Mouse (Mus musculus) cerebral cortex, adult 2 months (tissue): ENCODE data around the gene Rplp2.

Experiments used
- WGBS: fragments of 180-500 bp; shearing (Covaris S2); methylation state at CpG from one replicate; pipeline ENCODE4 v1.1.7; 2018; 5-methylcytosine and 5-hydroxymethylcytosine counted together

Gene Rplp2

DNA sequence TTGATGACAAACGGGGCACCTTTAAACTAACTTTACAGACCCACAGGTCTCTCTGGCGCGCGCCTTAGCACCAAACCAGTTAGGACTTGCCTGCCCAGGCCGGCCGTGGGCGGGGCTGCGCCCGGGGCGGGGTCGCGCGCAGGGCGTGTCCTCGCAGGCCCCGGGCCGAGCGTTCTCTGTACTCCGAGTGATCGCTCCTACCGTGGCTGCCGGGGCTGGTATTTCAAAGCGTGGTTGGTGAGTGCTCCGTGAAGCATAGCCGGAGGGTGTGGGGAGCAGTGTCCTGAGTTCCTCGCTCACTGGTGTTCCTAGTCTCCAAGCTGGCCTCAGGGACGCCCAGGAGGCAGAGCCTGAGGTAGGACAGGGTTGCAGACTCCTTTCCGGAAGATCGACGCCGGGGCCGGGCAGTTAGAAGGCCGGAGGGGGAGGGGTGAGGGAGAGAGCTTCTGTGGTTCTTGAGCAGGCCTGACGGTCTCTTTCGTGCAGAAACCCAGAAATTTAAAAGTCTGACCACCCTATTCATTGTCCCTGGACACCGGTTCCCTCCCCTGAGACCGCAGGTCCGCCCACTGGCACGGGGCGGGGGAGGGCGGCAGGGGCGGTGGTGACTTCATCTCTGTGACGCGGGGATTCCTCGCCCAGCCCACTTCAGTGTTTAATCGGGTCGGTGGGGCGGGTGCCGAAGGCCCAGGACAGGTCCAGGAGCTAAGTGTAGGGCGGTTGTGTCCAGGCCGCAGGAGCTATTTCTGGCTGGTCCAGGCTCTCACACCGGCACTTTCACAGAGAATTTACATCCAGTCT is 20.3 kb downstream of the Rplp2 start, which contains the start of gene Cd151:
Gene Cd151 (plus strand): TSS at position 163 of the 801 bp plus-strand sequence.
- 3% methylated on average over 52 of the region's 52 CpGs for WGBS

DNA sequence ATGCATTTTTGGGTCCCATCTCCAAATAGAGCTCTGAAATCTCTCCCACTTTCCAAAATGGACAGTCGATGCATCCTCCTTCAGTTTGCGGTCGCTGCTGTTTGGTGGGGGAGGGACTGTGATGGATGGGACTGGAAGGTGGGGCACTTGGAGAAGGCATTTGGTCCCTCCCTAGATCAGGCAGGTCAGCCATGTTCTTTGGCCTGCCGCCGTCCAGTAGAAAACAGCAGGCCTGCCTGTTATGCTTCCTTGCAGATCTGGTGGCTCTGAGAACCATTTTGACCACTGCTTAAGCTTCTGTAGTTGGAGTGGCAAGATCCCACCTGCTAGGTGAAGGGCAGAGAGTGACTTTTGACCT is 21.0 kb downstream of the Rplp2 start:
- 34% methylated on average over 5 of the region's 5 CpGs for WGBS

DNA sequence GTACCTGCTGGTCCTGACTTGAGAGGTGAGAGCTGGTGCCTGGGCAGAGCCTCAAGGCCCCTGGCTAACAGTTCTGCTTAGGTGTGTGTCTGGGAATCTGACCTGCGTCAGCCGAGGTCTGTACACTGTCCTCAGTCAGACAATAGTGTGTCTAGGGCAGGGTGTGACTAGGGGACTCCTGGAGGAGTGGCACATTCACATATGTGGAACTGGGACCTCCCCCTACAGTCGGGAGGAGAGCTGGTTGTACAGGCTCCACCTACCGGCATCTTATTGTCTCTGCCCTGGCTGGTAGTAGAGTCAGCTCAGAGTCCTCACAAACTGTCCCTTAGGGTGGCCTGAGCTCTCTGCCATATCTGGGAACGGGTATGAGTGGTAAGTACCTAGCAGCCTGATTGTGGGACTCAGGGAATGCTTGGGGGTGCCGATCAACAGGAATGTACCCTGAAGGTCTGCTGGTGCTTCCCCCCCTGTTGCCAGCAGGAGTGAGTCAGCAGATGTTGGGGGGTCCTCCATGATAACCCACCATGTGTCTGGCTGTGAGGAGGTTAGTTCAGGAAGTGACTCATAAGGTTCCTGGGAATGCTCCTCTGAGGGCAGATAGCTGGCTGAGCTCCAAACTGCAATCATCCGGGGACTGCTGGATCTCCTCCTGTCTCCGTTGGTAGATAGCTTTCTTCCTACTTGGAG is 21.5 kb downstream of the Rplp2 start:
- 8% methylated on average over 8 of the region's 8 CpGs for WGBS

DNA sequence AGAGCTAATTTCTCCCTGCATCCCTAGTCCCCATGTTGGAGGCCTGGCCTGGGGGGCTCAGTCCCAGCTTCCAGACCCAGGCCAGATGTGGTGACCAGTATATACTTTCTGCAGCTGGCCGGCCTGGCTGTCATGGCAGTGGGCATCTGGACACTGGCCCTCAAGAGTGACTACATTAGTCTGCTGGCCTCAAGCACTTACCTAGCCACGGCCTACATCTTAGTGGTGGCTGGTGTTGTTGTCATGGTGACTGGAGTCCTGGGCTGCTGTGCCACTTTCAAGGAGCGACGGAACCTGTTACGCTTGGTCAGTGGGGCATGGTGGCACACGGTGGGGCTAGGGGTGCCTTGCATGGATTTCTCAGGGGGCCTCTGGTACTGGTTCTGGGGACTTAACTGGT is 22.2 kb downstream of the Rplp2 start:
- 75% methylated on average over 6 of the region's 6 CpGs for WGBS

DNA sequence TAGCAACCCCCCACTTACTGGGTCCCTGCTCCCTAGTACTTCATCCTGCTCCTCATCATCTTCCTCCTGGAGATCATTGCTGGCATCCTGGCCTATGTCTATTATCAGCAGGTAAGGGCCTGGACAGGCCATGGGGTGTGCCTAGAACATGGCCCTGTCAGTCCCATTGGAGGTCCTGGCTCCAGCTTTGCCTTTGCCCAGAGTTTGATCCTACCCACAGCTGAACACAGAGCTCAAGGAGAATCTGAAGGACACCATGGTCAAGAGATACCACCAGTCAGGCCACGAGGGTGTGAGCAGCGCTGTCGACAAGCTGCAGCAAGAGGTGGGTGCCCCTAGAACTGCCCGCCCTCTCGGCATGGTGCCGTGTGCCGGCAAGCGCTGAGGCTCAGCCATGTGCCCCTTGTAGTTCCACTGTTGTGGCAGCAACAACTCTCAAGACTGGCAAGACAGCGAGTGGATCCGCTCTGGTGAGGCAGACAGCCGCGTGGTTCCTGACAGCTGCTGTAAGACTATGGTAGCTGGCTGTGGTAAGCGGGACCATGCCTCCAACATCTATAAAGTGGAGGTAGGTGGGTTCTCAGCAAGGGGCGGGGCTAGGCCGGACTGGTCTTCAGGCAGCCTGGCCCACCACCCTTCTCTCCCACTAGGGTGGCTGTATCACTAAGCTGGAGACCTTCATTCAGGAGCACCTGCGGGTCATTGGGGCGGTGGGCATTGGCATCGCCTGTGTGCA is 22.9 kb downstream of the Rplp2 start:
- WGBS = 91% methylated on average over 18 of the region's 18 CpGs

DNA sequence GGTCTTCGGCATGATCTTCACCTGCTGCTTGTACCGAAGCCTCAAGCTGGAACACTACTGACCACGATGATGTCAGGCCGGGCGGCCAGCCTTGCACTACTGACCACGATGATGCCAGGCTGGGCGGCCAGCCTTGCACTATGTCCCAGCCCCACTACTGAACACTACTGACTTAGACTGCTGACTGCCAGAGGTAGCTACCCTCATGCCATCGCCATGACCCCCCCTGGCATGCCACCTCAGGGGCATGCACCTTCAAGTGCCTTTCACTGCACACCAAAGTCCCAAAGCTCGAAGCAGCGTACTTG is 23.4 kb downstream of the Rplp2 start:
- 89% methylated on average over 10 of the region's 10 CpGs for WGBS

DNA sequence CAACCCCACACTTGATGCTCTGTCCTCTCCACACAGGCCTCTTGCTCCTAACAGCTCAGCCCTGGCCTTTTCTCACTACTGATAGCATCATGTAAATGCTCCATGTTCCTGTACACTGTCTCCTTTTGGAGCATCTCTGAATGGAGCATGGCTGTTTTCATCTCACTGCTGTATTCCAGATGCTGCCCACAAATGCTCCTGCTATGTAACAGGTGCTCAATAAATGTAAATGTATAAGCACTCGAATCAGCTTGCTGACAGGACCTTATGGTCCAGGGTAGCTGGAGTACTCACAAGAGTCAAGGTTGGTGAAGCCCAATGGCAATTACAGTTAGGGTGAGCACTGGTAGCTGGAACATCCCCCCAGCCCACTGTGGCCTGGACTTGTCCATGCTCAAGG is 24.1 kb downstream of the Rplp2 start:
- WGBS = 74% methylated on average over 1 of the region's 1 CpGs

DNA sequence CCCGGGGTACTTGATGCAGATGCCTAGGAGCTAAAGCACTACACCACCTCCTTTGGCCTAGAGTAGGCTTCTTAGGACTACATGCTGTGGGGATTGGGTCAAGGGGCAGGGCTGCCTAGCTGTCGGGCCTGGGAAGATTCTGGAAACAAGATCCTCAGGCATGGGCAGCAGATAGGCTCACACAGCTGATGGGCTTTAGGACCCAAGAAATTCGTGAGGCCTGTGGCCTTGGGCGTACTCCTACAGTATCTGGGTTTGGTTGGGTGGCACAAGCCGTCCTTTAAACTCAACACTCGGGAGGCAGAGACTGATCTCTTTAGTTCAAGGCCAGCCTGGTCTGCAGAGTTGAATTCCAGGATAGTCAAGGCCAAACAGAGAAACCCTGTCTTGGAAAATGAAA is 25.1 kb downstream of the Rplp2 start:
- WGBS = 80% methylated on average over 6 of the region's 6 CpGs

DNA sequence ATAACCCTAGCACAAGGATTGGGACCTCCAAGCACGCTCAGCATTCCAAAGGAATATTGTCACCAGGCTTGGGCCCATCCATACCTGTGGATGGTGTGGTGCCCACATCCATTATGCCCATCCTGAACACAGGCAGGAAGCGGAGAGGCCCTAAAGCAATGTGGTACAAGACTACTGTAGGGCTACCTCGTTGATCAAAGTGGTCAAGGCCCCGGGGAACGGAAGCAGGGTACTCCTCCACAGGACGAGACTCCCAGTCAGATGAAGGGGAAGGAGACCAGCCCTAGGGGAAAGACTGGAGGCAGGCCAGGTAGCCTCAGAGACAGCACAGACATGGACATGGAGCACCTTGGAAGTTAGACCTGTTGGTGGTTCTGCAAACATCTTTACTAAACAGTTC is 25.6 kb downstream of the Rplp2 start:
- WGBS = 84% methylated on average over 6 of the region's 6 CpGs

DNA sequence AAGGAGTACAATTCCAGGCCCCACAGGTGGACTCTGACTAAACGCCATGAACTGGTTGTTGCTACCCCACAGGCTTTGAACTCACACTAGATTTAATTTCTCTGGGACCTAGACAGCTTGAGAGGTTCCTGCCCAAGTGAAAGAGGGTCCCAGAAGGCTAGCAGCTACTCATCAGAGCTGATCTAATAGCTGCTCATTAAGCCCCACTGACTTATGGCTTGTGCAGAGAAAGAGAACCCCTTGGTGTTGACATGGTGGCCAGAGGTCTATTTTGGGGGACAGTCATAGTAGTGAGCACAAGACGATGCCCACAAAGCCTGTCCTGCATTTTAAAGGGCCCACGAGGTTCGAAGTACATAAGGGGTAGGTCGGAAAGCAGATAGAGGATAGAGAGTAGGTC is 27.0 kb downstream of the Rplp2 start:
- 8% methylated on average over 5 of the region's 5 CpGs for WGBS

DNA sequence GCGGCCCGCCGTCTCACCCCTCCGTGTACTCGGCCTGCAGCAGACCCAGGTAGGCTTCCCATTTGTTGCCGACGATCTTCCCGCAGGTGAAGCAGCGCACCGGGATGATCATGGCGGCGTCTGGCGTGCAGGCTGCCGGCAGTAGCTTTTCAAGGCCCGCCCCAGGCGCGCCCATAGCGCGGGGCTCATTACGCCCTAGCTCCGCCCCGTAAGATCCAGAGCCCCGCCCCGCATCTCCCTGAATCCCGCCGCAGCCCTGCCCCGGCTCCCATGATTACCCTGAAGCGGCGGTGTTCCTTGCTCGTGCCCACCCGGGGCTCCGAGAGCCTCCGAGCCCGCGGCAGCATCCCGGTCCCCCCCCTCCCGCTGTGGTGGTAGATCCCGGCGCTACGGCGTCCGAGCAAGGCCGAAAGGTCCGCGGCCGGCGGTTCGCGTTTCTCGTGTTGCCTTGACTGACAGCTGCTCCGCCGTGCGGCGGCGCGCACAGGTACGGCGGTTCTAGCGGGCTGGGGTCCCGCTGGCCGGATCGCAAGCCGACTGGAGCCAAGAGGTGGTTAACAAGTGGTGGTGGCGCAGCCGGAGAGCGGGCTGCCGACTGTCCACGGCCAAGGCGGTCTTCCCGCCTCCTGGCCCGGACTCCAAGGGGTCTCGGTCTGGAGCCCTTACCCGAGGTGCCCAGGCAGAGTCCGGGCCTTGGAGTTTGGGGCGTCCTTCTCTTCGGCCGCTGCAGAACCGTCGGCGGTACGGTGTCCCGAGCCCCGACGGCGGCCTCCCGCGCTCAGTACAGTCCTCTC is 28.0 kb downstream of the Rplp2 start, which contains the start of the genes Polr2l and Tspan4:
Gene Polr2l (minus strand): TSS at position 122 of the 794 bp plus-strand sequence.
Gene Tspan4 (plus strand): TSS at position 230 of the 794 bp plus-strand sequence.
- 1% methylated on average over 87 of the region's 87 CpGs for WGBS

DNA sequence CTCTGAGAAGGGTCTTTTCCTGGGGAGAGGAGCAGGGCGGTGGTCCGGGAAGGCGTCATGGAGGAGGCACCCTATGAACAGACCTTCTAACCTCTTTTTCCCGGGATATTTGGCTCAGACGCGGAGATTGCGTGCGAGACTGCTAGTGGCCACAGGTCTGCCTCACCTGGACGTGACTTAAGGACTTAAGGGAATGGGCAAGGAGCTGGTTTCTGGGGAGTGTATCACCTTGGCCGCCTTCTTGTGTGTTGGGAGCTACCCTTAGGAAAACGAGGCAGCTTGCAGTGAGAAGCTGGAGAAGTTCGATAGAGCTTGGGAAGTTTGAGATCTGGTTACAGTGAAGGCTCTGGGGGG is 28.6 kb downstream of the Rplp2 start:
- WGBS = 3% methylated on average over 12 of the region's 12 CpGs

DNA sequence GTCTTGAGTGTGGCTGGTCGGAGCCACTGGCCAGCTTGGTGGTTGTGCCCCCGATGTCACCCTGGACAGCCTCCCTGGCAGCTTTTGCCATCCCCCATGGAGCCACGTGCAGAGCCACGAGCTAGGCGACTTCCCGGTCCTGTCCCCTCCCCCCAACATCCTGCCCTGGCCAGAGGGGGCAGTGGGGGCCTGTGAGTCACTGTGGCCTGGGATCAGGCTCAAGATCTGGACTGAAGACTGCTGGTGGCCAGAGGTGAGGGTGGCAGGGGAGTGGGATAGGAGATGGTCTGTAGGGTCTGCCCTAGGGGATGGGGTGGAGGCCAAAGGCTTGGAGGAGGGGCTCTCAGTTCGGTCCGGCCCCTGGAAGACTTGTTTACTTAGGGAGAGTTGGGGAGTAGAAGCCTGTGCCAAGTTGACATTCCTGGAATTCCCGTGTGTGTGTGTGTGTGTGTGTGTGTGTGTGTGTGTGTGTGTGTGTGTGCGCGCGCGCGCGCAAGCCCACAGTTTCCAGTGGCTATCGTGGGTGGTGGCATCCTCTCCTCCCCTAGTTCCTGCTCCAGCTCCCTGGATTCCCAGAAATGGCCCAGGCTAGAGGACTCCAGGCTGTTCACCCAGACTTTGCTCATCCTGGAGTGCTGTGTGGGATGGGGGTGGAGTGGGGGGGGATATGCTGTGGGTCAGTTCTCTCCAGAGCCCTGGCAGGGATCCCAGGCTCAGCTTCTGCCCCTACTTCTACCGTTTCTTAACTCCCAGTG is 29.2 kb downstream of the Rplp2 start:
- WGBS = 3% methylated on average over 17 of the region's 17 CpGs

DNA sequence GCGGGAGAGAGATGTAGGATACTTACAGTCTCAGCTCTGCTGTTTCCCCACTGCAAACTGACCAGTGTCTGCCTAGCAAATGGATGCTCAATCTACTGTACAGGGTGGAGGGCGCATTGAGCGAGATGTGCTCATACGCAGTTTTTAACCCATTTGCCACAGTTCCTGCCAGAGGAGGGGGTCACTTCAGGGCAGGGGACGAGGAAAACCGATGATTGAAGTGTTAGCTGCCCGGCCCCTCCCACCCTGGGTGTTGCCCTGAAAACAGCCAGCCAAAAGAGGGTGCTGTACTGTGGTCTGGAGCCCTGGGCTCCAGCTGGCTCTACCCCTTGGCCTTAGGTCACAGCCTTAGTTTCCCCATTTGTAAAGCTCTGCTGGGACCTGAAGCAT is 29.8 kb downstream of the Rplp2 start:
- WGBS = 21% methylated on average over 7 of the region's 7 CpGs

DNA sequence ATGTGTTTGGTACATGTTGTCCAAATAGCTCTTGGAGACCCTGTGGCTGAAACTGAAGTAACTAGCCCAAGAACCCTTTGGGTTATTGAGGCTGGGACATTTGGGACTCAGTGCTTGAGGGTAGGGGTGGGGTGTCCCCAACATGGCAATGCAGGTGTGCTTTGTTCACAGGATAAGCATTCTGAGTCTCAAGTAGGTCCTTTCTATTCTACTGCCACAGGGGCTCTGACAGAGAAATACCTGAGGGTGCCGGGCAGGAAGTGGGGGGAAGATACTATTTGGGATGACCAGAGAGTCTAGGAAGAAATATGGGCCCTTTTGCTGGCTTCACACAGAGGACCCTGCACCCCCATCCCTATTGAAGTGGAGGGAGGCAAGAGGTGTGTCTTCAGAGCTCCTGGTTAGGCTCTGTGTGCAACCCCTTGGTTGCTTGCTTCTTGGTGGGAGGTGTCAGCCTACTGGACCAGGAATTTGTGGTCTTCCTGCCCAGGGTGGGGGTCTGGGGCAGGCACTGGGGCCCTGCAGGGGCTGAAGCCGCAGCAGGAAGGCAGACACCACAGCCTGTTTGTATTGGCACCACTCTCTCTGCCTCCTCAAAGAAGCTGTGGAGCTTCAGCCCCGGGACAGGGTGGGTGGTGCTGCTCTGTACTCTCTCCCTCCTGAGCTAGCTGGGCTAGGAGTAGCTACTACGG is 30.6 kb downstream of the Rplp2 start:
- WGBS = 55% methylated on average over 4 of the region's 4 CpGs

DNA sequence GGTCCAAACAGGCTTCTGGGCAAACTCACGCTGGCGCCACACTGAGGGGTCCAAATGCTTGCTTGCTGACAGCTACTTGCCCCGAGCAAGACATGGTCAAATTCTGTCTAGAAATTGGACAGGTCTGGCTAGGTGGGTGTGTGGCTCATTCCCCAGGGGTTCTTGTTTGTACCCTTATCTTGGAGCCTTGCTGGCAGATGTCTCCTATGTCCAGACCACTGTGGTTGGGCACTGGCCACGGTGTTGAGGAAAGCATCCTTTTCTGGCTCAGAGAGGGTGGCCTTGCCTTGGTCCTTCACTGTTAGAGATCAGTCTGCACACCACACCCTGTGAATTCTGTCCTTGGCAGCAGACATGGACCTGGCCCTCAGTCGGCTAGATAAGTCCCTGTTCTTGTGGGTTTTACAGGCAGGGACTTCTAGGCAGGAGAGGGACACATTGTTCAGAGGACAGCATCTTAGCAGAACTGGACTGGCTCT is 31.1 kb downstream of the Rplp2 start:
- 74% methylated on average over 5 of the region's 5 CpGs for WGBS

DNA sequence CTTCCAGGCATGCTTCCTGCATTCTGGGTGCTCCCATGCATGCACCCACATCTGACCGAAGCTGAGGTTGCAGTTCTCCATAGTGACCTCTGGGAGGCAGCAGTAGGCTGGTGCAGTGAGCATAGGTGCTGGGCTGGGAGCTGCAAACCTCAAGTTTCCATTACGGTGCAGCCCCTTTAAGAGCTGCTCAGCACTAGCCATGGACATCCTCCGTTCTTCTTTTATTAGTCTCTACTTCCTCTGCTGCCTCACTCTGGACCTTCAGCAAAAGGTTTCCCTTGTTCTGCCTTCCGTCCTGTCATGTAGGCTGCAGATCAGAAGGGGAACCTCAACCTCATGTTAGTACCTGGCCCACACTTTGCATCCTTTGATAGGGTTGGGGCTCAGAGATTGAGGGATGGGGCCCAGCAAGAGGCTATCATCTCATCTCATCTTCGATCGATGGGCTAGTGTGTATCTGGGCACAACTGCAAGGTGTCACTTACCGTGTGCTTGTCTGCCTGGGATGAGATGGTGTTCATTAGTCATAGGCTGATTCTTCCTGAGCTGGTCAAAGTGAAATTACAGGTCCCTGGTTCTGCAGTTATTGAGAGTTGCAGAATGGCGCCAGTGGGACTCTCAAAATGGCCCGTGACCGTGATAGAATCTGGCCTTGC is 33.8 kb downstream of the Rplp2 start:
- WGBS = 9% methylated on average over 10 of the region's 10 CpGs

DNA sequence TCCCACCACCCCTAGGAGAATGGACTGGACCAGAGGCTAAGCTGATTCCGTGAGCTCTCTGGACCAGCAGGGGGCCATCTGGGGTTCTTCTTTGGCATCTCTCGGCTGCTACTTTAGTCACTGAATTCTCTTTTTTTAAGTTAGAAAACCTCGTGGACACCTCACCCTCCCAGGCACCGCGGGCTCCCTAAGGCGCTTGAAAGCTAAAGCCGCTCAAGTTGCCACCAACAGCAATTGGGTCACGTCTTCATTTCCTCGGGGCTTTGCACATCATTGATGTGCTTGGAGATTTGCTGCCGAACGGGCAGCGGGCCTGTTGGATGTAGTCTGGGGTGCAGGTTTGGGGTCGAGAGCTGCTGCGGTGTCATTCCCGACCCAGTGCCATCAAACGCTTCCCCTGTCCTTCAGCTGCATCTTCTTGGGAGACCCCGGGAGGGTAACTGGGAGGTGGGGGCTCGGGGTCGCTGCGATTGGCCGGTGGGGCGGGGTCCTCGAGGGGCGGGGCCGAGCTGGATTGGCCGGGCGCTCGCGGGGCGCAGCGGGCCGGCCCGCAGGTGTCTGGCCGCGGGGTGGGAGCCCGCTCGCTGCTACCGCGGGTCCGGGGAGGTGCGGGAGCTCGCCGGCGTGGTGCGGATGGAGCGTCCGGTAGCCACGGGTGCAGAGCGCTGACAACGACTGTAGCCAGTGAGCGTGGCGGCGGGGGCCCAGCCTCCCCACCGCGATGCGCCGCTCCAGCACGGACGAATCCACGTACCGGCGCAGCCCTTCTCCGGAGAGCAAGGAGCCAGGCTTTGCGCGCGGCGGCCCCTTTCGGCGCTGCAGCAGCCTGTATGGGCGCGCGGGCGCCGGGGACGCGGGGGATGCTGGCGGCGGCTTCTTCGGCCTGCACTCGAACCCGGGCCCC is 34.6 kb downstream of the Rplp2 start:
- WGBS = 3% methylated on average over 81 of the region's 81 CpGs

DNA sequence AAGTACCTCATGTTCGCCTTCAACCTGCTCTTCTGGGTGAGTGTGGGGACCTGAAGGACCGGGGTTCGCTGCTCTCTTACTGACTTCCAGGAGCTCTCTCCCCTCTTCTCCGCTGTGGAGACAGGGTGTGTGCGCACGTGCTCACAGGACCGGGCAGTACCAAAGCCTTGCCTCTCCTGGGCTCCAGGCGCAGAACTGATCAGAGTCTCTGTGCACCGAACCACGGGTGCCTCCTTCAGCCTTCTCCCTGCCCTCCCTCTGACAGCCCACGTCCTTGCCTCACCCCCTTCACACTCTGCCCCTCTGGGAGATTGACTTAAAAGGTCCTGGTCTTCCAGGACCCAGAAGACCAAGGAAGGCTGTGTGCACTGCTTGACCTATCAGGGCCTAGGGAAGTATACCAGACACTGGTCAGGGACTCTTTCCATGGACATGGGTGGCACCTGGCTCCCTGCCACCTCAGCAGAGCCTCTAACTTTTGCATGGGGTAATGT is 35.4 kb downstream of the Rplp2 start:
- 26% methylated on average over 11 of the region's 11 CpGs for WGBS
